Mouse (Mus musculus) spleen, postnatal 14 days (tissue): ENCODE results near the gene Ak4.

Experiments used
- DNase-seq, 2 experiments: peaks; one replicate each; pipeline ENCODE4 v3.0.0; 2021 to 2022; ENCODE audit warnings: low spot score in 2 of 2

Gene Ak4

GRCm38 (mm10) chr4:101511768-101512521 lies 92.9 kb downstream of the Ak4 start:
- no peak for DNase-seq

- no peak for DNase-seq
Measured at GRCm38 (mm10) chr4:101513251-101513650, 94.2 kb downstream of the Ak4 start.

- DNase-seq = no peak
Measured at GRCm38 (mm10) chr4:101515853-101516252, 96.8 kb downstream of the Ak4 start.
